Mouse (Mus musculus) testis, adult 2 months (tissue): ENCODE results near the gene Hydin. TPM values are rescaled to one million over a fixed set of nuclear protein-coding genes. Genes with fewer than 3 reads are reported as not detected.

ENCODE experiments used
- H3K27ac ChIP-seq: fragments of 200-500 bp; 2 replicates; pipeline ENCODE4 v1.5.1; 2012; ENCODE audit warnings: low read depth, low read length; ENCODE audit not compliant: control insufficient read depth, insufficient read depth
- H3K27me3 ChIP-seq: fragments of 200-500 bp; 2 replicates; pipeline ENCODE4 v1.6.1; 2012; ENCODE audit warnings: mild to moderate bottlenecking, low read length, moderate library complexity; ENCODE audit not compliant: control insufficient read depth, insufficient read depth
- H3K36me3 ChIP-seq: fragments of 200-500 bp; 2 replicates; pipeline ENCODE4 v1.6.1; 2012; ENCODE audit warnings: mild to moderate bottlenecking, low read length; ENCODE audit not compliant: control insufficient read depth, insufficient read depth
- H3K4me1 ChIP-seq: fragments of 200-500 bp; 2 replicates; pipeline ENCODE4 v1.6.1; 2012; ENCODE audit warnings: low read length; ENCODE audit not compliant: control insufficient read depth, insufficient read depth
- H3K4me3 ChIP-seq: fragments of 200-500 bp; 2 replicates; pipeline ENCODE4 v1.5.1; 2012; ENCODE audit warnings: low read depth, mild to moderate bottlenecking, low read length, moderate library complexity, mixed read lengths; ENCODE audit not compliant: control insufficient read depth
- CTCF ChIP-seq: fragments of 200-500 bp; IDR thresholded peaks from 2 replicates; pipeline ENCODE4 v1.5.1; 2012; ENCODE audit warnings: low read depth, mild to moderate bottlenecking, inconsistent platforms, low read length, moderate library complexity; ENCODE audit not compliant: control insufficient read depth, insufficient read depth, insufficient replicate concordance
- POLR2A ChIP-seq: fragments of 200-500 bp; IDR thresholded peaks from 2 replicates; pipeline ENCODE4 v1.6.1; 2012; ENCODE audit warnings: low read depth, mild to moderate bottlenecking, inconsistent platforms, low read length, moderate library complexity; ENCODE audit not compliant: control insufficient read depth
- polyA plus RNA-seq: library from polyadenylated mRNA; depleted of rRNA; stranded (reverse); fragments of >200 nt; gene quantifications from 2 replicates; pipeline ENCODE4 v1.2.3, GENCODE M21; 2012

Hydin gene
- polyA plus RNA-seq, 1 experiment = 32.6 TPM

- no peak for TF ChIP-seq CTCF
- no peak for TF ChIP-seq POLR2A
- Histone ChIP-seq H3K27ac (no peak overlapping the region), H3K27me3 (no peaks in the 10 kb centered on the region), H3K36me3 (no peaks in the 10 kb centered on the region), H3K4me3 (no peak overlapping the region), H3K4me1 (peaks cover 6% of the 10 kb centered on the region; the same call in 1 of the 2 replicates)
These were observed 327.4 kb downstream of the Hydin start for GRCm38 (mm10) chr8:110594164-110594563.

GRCm38 (mm10) chr8:110604556-110604955 is 337.8 kb downstream of the Hydin start:
- no peaks in the 10 kb centered on the region for H3K4me1 ChIP-seq
- no peak overlapping the region for H3K27ac ChIP-seq
- TF ChIP-seq POLR2A (no peak), CTCF (no peak)
- H3K36me3 ChIP-seq = no peaks in the 10 kb centered on the region
- H3K27me3 ChIP-seq = no peaks in the 10 kb centered on the region
- no peak overlapping the region for H3K4me3 ChIP-seq

- H3K4me1 ChIP-seq = no peaks in the 10 kb centered on the region
- no peaks in the 10 kb centered on the region for H3K27me3 ChIP-seq
- TF ChIP-seq CTCF = no peak
- H3K36me3 ChIP-seq = no peaks in the 10 kb centered on the region
- no peak overlapping the region for H3K4me3 ChIP-seq
- H3K27ac ChIP-seq = no peak overlapping the region
These were observed 338.7 kb downstream of the Hydin start for GRCm38 (mm10) chr8:110605401-110606015.

GRCm38 (mm10) chr8:110615730-110616129 is 349.0 kb downstream of the Hydin start:
- TF ChIP-seq CTCF = no peak
- TF ChIP-seq POLR2A = no peak
- H3K4me1 ChIP-seq = peaks cover 9% of the 10 kb centered on the region

GRCm38 (mm10) chr8:110617801-110618358 is 351.1 kb downstream of the Hydin start:
- TF ChIP-seq CTCF = no peak
- TF ChIP-seq POLR2A = no peak
- Histone ChIP-seq H3K27ac (peak overlapping the region; percentile 25; the same call in 1 of the 2 replicates), H3K27me3 (no peaks in the 10 kb centered on the region), H3K36me3 (no peaks in the 10 kb centered on the region), H3K4me3 (peak overlapping the region; percentile 97), H3K4me1 (peaks cover 9% of the 10 kb centered on the region)

More at GRCm38 (mm10) chr8:110615730-110616129, 349.0 kb downstream of the Hydin start:
- Histone ChIP-seq H3K27me3 (no peaks in the 10 kb centered on the region), H3K36me3 (no peaks in the 10 kb centered on the region), H3K27ac (no peak overlapping the region), H3K4me3 (no peak overlapping the region)

GRCm38 (mm10) chr8:110618391-110619207 is 351.8 kb downstream of the Hydin start, which contains the start of gene Vac14:
Gene Vac14, plus strand, starts transcription at chr8:110618585.
- TF ChIP-seq CTCF (no peak), POLR2A (peak; percentile 82)
- Histone ChIP-seq H3K27me3 (no peaks in the 10 kb centered on the region), H3K4me1 (peaks cover 9% of the 10 kb centered on the region), H3K27ac (peak within 1 kb of the TSS; percentile 86), H3K36me3 (no peaks in the 10 kb centered on the region), H3K4me3 (peak within 1 kb of the TSS; percentile 97)

GRCm38 (mm10) chr8:110619208-110619574 is 352.4 kb downstream of the Hydin start:
- Histone ChIP-seq H3K27me3 (no peaks in the 10 kb centered on the region), H3K4me1 (peaks cover 9% of the 10 kb centered on the region), H3K27ac (no peak overlapping the region), H3K36me3 (no peaks in the 10 kb centered on the region), H3K4me3 (peak overlapping the region; percentile 97; the same call in 1 of the 2 replicates)
- TF ChIP-seq POLR2A (no peak), CTCF (no peak)
